Comparison of ENCODE assay signal across 23 mouse cellular contexts in the genomic region with DNA sequence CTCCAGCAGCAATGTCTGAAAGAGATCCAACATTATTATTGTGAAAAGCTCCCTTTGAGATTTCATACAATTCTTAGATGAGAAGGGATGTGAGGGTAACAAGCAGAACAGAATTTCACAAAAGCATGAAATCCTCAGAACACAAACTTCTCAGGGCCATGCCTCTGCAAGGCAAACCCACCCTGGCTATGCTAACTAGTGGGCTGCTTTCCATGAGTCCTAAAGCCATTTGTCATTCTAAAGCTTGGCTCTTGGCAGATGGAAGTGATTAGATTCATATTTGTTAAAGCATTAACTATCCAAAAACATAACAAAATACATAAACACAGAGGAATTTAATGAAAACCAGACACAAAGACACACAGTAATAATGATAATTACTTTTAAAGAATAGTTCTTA. TPM values are rescaled to one million over a fixed set of nuclear protein-coding genes. Genes with fewer than 3 reads are reported as not detected.
"Had no signal": no experiment of that assay in that cellular context is flagged by ENCODE, and none has a peak within 500 bp of the region (broad histone marks: within the 10 kb centered on the region; RNA-seq: fewer than 3 reads in every experiment).

No protein-coding gene starts in this region.

- H3K4me2 ChIP-seq: kidney, embryonic 15.5 days; limb, embryonic 12.5 days; limb, embryonic 15.5 days; liver, embryonic 11.5 days; lung, embryonic 14.5 days; midbrain, embryonic 13.5 days had no signal

- H3K27me3 ChIP-seq: kidney, embryonic 15.5 days; limb, embryonic 12.5 days; limb, embryonic 15.5 days; midbrain, embryonic 13.5 days had no signal

- DNase-seq: kidney, postnatal 10 days; kidney, postnatal 36 days; left cerebral cortex, postnatal 4 days; liver, postnatal 0 days; lung, embryonic 14.5 days; thymus, adult 18-20 months; thymus, postnatal 14 days; thymus, postnatal 4 days had no signal

- H3K4me1 ChIP-seq: kidney, embryonic 15.5 days; limb, embryonic 12.5 days; limb, embryonic 15.5 days; midbrain, embryonic 13.5 days had no signal

- H3K9ac ChIP-seq: kidney, embryonic 15.5 days; limb, embryonic 12.5 days; limb, embryonic 15.5 days; liver, embryonic 14.5 days; liver, postnatal 0 days; lung, embryonic 14.5 days; midbrain, embryonic 13.5 days had no signal

- ATAC-seq: liver, postnatal 0 days; lung, postnatal 0 days; midbrain, embryonic 13.5 days had no signal

- H3K4me3 ChIP-seq: kidney, embryonic 15.5 days; limb, embryonic 12.5 days; limb, embryonic 15.5 days; midbrain, embryonic 13.5 days had no signal

- H3K36me3 ChIP-seq: kidney, embryonic 15.5 days; limb, embryonic 12.5 days; limb, embryonic 15.5 days; midbrain, embryonic 13.5 days had no signal

- H3K27ac ChIP-seq: kidney, embryonic 15.5 days; limb, embryonic 12.5 days; limb, embryonic 15.5 days; liver, embryonic 14.5 days; macrophage; midbrain, embryonic 13.5 days had no signal

- H3K9me3 ChIP-seq: kidney, embryonic 15.5 days; limb, embryonic 12.5 days; limb, embryonic 15.5 days; midbrain, embryonic 13.5 days had no signal

RNA-seq across cellular contexts. Expression of a gene that starts 10.7 kb away (rescaled TPM):
- polyA plus RNA-seq: kidney, embryonic 15.5 days; limb, embryonic 12.5 days; limb, embryonic 15.5 days; liver, embryonic 11.5 days; liver, embryonic 14.5 days; liver, postnatal 0 days; lung, embryonic 14.5 days; lung, postnatal 0 days; macrophage; midbrain, embryonic 13.5 days; midbrain, postnatal 0 days; neural tube, embryonic 11.5 days; neural tube, embryonic 14.5 days; small intestine, adult 2 months; spleen, adult 2 months; stomach, embryonic 16.5 days; testis, adult 2 months had no signal

RNA-seq across cellular contexts. Expression of a gene that starts 12.1 kb away (rescaled TPM):
- polyA plus RNA-seq: kidney, embryonic 15.5 days; limb, embryonic 12.5 days; limb, embryonic 15.5 days; liver, embryonic 11.5 days; liver, embryonic 14.5 days; liver, postnatal 0 days; lung, embryonic 14.5 days; lung, postnatal 0 days; macrophage; midbrain, embryonic 13.5 days; midbrain, postnatal 0 days; neural tube, embryonic 11.5 days; neural tube, embryonic 14.5 days; small intestine, adult 2 months; spleen, adult 2 months; stomach, embryonic 16.5 days; testis, adult 2 months had no signal

RNA-seq across cellular contexts. Expression of a gene that starts 49.7 kb away (rescaled TPM):
- polyA plus RNA-seq: kidney, embryonic 15.5 days; limb, embryonic 12.5 days; limb, embryonic 15.5 days; liver, embryonic 11.5 days; liver, embryonic 14.5 days; liver, postnatal 0 days; lung, embryonic 14.5 days; lung, postnatal 0 days; macrophage; midbrain, embryonic 13.5 days; midbrain, postnatal 0 days; neural tube, embryonic 11.5 days; neural tube, embryonic 14.5 days; small intestine, adult 2 months; spleen, adult 2 months; stomach, embryonic 16.5 days; testis, adult 2 months had no signal
